Mouse (Mus musculus): ENCODE measurements around the gene Tbxa2r. TPM values are rescaled to one million over a fixed set of nuclear protein-coding genes. Genes with fewer than 3 reads are reported as not detected.

The Tbxa2r gene
- total RNA-seq, 4 experiments from 2014 or later = 0.63 to 1.3 (median 0.93) TPM

DNA sequence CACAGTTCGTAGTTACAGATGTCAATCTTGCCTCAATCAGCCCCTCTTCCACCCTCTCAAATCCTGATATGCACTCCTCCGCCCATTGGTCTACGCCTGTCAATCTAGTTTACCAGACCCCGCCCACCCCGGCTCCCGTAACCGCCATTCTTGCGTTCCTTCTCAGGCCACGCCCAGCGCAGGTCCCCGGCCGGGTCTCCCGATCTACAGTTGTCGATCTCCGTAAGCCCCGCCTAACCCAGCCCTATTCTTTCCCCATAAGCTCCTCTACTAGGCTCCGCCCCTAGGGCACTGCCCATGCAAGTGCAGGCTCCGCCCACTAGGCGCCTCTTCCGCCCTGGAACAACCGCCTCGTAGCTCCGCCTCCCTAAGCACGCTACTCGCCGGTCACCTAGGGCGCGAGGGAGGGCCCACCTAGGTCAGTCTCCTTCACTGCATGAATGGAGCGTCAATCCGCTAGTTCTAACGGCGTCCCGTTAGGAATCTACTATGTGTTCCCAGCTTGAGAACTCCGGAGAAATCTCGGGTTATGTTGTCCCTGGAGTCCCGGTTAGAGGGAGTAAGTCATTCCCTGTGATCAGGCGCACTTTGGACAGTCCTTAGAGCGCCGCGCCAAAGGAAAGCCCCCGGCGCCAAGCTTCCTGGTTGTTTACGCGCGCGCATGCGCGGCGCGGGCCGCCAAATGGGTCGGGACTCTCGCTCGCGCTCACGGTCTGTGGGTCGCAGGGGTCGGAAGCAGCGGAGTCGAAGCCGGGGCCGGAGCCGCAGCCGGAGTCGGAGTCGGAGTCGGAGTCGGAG, 7.8 kb upstream of the Tbxa2r start, which contains the start of gene Cactin:
Gene Cactin, plus strand, starts transcription at position 554 of the 798 bp plus-strand sequence.
- peak; percentile 92 to 100 for DNase-seq (ENCODE audit: low spot score in 2 of 2)

DNA sequence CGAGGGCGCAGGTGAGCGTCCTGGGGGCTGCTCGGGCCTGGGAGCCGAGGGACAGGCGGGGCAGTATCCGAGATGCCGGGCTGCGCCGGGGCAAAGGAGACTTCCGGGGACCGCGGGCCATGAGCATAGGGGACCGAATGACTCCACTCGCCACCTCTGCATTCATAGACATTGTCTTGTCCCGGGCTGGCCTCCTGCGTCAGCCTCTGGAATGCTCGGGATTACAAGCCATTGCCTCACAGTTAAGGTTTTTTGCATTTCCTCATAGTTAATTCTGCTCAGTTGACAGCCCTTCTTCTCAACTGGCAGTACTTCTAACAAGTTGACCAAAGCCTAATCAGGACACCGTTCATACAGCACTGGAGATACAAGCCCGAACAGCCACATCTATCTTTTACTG, 7.1 kb upstream of the Tbxa2r start:
- DNase-seq (ENCODE audit: low spot score in 2 of 2) = no peak

DNA sequence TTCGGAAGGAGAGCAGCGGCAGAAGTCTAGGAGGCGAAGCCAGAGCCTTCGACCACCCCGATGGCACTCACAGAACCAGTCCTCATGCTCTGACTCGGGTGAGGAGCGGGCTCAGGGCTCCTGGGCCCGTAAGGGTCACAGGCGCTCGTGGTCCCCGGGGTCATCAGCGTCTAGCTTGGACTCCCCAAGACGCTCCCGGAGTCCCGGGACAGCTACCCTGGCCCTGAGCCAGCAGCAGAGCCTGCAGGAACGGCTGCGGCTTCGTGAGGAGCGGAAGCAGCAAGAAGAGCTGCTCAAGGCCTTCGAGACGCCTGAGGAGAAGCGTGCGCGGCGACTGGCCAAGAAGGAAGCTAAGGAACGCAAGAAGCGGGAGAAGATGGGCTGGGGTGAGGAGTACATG, 6.1 kb upstream of the Tbxa2r start:
- no peak for DNase-seq (ENCODE audit: low spot score in 2 of 2)

DNA sequence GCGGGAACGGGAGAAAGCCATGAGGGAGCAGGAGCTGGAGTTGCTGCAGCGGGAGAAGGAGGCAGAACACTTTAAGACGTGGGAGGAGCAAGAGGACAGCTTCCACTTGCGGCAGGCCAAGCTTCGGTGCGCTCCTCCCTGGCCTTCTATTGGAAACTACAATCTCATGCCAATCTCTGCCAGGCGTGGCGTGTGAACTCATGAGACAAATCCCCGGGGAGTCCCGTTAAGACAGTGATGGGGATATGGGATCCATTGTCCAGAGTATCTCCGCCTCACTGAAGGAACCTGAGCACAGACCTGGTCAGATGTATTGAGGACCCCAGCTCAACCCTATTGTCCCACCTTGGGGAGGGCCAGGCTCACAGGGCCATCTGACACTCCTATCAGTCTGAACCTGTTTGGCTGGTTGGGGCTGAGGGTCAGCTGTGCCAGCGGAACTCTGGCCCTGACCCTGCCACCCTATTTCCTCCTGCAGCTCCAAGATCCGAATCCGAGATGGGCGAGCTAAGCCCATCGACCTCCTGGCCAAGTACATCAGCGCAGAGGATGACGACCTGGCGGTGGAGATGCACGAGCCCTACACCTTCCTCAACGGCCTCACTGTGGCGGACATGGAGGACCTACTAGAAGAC, 5.3 kb upstream of the Tbxa2r start:
- no peak for DNase-seq (ENCODE audit: low spot score in 2 of 2)

DNA sequence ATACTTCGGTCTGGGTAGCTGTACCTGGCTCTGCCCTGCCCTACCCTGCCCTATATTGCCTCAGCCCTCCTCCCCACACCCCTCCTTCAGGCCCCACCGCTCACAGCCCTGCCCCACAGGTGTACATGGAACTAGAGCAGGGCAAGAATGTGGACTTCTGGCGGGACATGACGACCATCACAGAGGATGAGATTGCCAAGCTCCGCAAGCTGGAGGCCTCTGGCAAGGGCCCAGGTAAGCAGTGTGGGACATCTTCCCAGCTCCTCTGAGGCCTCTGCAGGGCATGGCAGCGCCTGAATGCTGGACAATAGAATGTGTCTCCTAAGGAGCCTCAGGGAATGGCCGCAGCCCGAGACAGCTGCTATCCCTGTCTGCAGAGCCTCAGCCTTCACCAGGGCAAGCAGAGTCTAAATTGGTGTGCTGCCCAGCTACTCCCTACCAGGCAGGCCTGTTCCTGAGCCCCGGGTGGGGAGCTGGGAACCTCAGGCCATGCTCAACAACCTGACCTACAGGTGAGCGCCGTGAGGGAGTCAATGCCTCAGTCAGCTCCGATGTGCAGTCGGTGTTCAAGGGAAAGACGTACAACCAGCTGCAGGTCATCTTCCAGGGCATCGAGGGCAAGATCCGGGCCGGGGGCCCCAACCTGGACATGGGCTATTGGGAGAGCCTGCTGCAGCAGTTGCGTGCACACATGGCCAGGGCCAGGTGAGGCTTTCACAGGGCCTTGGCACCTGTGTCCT, 4.6 kb upstream of the Tbxa2r start:
- DNase-seq (ENCODE audit: low spot score in 2 of 2) = no peak

DNA sequence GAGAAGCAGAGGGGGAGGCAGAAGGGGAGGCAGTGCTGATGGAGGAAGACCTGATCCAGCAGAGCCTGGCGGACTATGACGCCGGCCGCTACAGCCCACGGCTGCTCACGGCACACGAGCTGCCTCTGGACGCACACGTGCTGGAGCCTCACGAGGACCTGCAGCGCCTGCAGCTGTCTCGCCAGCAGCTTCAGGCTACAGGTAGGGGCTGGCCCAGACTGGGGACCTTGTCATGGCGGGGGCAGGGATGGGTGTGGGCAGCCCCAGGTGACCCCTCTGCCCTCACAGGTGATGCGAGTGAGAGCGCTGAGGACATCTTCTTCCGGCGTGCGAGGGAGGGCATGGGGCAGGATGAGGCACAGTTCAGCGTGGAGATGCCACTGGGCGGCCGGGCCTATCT, 3.4 kb upstream of the Tbxa2r start:
- no peak for DNase-seq (ENCODE audit: low spot score in 2 of 2)

DNA sequence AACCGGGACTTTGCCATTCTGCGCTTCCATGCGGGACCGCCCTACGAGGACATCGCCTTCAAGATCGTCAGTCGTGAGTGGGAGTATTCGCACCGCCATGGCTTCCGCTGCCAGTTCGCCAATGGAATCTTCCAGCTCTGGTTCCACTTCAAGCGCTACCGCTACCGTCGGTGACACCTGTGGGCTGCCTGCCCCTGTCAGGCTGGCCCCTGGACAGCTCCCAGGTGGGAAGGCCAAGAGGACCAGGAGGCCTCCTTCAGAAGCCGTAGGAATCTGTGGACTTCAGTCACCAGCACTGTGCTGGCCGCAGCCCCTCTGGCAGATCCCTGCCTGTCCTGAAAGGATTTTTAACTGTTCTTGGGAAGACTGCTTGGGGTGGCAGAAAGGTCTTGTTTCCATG, 2.8 kb upstream of the Tbxa2r start:
- no peak for DNase-seq (ENCODE audit: low spot score in 2 of 2)

DNA sequence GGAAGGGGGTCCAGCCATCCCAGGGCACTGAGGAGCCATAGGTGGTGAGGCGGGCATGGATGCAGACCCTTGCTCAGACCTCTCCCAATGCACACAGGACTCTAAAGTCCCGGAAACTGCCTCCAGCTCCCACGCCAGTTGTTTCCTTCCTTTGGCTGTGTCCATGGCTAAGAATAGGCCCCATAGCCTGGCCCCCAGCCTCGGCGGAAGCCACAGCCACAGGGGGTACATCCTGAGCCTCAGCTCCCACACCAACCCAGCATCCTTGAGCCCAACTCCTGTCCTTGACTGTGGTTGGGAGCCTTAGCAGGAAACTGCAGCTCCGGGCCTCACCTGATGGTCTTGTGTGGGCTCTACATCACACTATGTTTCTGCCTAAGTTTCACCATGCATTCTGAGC, 1.7 kb upstream of the Tbxa2r start:
- DNase-seq (ENCODE audit: low spot score in 2 of 2) = no peak

DNA sequence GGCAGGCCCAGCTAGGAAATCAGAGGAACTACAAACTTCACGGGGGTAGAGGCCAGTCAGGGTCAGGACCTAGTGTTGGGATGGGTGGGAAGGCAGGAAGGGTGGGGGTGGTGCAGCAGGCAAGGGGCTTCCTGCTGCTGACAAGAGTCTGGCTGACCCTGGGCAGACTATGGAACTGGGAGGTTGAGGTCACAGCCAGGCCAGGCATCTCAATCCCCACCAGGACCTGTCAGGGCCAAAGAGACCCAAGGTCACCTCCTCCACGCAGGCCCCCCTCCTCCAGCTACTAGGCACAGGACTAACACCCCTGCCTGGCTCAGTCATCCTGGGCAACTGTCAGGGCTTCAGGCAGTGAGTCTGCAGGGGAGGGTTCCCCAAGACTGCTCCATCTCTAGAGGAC, 572 bp upstream of the Tbxa2r start:
- no peak for DNase-seq (ENCODE audit: low spot score in 2 of 2)

DNA sequence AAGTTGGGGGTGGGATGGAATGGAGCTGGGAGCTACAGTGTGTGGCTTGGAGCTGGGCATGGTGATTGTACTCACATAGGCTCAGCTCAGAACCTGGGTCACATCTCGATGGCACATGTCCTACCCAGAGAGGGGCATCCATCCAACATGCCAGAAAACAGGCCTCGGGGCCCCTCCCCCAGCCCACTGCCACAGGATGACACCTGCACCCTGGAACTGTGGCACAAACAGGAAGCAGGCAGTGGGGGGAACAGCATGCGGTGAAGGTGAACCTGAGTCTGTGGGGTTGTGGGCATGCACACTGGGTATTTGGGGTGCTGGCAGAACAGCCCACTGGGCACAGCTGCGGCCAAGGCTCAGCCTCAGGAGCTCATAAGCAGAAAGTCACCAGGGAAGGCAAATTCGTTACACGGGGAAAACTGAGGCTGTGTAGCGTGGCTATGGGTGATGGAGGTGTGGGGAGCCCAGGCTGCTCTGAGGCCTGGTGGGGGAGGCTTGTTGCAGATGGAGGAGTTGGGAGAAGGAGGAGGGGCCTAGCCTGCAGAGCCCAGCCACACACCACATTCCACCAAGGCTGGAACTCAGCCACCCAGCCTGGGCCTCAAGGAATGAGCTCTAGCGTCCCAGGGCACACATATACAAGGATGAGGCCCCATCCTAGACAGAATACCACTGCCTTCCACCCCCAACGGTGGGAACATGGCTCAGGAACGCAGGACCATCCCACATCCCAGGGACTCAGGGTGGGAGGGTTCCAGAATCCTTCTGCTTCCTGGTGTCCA, 854 bp downstream of the Tbxa2r start:
- DNase-seq (ENCODE audit: low spot score in 2 of 2) = no peak

DNA sequence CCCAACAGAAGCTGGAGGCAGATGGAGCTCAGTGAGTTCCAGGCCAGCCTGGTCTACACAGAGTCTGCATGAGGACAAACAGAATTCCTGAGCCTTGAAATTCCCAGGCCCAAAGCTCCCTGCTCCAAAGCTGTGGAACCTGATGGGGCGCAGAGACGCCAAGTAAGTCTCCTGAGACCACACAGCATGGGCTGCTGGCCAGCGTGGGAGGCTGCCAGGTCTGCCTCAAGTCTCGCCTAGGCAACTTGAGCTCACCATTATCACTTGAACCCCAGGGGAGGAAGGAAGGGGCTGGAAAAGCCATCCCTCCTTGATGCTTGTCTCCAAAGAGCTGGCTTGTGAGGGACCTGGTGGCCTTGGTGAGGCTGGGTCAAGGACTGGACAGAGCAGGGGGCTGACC, 1.5 kb downstream of the Tbxa2r start:
- no peak for DNase-seq (ENCODE audit: low spot score in 2 of 2)

DNA sequence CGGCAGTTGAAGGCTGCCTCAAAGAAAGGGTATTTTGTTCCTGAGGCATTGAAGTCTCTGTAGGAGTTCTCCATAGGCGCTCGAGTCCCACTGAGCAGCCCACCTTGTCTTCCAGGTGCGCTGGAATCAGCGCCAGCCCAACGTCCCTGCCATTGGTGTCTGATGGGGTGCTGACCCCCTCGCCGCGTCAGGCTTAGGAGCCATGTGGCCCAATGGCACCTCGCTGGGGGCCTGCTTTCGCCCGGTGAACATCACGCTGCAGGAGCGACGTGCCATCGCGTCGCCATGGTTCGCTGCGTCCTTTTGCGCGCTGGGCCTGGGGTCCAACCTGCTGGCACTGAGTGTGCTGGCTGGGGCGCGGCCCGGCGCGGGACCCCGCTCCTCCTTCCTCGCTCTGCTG, 3.7 kb downstream of the Tbxa2r start:
- no peak for DNase-seq (ENCODE audit: low spot score in 2 of 2)

DNA sequence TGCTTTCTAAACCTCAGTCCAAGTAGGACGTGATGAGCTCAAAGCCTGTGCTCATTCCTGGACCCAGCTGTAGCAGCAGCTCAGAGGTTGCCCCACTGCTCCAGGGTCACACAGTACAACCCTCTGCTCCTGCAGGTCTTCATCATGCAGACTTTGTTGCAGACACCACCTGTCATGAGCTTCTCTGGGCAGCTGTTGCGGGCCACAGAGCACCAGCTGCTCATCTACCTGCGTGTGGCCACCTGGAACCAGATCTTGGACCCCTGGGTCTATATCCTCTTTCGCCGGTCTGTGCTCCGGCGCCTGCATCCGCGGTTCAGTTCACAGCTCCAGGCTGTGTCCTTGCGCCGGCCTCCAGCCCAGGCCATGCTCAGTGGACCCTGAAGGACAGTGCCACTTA, 5.8 kb downstream of the Tbxa2r start:
- no peak for DNase-seq (ENCODE audit: low spot score in 2 of 2)

DNA sequence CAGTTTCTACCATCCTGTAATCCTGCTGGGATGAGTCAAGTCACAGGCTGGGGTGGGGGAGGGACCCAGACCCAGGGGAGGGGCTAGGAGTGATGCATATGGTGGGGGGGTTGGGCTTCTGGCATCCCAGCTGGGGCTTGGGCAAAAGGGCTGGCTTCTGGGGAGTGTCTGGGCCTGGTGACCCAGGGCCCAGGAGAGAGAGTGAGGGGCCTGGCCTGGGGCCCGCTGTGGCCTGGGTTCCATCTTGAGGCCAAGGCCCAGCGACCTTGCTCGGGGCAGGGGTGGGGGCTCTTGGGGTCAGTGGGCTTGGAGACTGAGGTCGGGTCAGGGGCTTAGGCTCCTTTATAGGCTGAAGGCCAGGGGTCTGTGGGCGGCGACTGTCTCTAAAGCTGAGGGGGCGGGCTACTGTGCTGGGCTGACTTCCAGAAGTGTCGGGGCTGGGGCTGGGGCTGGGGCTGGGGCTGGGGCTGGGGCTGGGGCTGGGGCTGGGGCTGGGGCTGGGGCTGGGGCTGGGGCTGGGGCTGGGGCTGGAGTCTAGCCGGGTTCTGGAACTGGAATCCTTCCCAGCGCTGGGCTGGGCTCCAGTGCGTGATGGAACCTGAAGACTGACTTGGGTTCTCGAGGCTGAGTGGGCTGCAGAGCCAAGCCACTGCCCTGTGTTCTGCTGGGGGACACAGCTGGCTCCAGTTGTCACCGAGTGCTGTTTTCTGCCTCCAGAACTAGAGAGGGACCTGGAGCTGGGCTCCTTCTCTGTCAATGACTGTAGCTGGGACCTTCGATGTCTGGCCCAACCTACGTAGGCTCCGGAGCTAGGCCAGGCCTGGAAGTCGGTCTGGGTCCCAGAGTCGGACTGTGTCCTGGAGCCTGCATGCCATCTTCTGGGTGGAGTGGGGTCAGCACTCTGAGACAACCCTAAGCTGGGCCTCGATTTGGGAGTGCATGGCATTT, 7.1 kb downstream of the Tbxa2r start:
- DNase-seq (ENCODE audit: low spot score in 2 of 2) = no peak

DNA sequence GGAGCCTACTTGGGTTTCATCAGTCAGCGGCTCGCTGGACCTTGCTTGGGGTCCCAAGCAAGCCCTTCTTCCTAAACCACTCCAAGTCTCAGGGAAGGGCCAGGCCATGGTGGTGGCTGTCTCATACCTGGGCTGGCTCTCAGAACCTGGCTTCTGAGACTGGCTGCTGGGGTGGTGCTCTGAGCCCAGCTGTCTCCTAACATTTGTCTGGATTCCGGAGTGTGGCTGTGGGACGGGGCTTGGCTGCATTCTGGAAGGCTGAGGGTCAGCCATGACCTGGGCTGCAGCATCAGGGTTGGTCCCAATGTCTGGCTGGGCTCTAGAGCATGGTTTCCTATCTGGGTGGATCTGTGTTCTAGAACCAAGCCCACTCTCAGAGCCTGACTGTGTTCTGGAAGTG, 8.0 kb downstream of the Tbxa2r start:
- no peak for DNase-seq (ENCODE audit: low spot score in 2 of 2)

DNA sequence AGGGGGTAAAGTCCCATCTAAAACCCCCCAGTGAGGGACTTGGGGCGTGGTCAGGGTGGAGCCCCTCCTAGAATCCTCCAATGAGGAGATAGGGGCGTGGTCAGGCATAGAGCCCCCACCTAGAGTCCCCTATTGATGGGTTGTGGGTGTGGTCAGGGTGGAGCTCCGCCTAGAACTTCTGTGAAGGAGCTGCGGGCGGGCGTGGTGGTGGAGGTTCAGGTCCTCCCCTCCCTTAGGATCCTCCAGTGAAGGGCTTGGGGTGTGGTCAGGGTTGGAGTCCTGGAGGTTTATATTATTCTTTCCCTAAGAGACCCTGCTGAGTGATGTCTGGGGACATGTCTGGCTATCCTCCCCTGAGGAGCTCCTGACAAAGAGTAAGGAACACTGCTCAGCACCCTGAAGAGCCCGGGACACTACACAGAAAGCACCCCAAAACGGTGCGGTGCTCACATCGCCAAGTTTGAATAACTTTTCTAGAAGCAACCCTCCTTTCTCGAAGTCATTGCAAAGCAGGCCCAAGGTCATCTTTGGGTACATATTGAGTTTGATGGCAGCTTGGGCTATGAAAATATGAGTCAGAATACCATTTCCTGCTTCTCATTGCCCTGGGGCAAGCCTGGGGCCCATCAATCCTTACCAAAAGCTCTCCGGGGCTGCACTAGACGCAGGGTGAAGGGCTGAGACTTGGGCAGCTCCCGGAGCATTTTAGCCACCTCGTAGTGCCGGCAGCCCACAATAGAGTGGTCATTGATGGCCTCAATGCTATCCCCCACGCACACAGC, 12.2 kb downstream of the Tbxa2r start:
- no peak for DNase-seq (ENCODE audit: low spot score in 2 of 2)

DNA sequence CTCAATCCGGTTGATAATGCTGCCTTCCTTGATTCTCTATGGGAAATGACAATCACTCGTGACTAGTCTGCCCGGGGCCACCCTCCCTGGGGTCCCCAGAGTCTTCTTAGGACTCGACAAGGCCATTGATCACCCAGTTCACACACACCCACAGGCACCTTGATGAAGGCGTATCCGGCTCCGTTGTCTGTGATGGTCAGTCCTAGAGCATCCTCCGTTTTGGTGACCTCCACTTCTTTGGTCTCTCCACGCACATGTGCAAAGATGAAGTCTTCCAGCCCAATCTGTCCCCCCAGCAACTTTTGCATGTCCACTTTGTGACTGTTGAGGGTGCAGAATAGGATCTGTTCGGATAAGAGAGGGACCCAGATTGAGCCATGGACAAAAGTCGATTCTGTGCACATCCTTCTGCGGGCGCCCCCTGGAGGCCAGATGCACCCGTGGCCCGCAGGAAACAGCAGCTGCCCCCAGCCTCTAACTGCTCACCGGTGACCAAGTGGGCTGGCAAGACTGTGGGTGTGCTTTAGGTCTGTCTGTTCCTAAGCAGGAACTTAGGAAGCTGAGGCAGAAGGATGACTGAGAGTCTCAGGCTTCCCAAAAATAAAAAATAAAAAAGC, 12.9 kb downstream of the Tbxa2r start:
- no peak for DNase-seq (ENCODE audit: low spot score in 2 of 2)

DNA sequence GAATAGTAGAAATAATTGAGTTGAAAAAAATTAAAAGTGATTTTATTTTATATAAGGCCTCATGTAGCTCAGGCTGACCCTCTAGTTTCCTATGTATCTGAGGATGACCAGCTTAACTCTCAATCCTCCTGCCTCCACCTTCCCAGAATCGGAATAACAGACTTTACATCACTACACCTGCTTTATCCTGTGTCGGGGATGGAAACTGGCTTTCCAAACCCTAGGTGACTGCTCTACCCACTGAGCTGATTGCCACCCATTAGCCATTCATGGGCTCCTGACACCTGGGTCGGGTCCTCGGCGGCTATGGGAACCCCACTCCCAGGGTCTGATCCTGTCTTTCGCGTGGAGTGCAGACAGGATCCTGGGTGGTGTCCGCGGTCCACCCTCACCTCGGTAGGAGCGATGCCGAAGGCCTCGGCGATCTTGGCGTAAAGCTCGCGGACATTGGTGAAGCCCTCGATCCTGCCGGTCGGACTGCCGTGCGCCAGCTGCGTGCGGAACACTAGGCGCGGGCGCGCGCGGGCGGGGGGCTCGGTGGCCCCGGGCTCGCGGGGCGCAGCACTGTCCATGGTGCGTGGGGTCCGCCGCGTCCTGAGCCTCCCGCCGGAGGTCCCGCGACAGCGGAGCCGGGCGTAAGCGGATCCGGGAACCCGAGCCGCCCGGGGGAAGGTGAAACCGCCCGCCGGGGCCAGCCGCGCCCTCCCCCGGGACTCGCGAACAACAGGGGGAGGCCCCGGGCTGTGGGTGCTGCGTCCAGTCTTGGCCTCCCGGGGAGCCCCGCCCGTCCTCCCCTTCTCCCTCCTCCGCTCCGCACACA, 14.4 kb downstream of the Tbxa2r start, which contains the start of gene Gipc3:
Gene Gipc3, minus strand, starts transcription at position 581 of the 820 bp plus-strand sequence.
- no peak for DNase-seq (ENCODE audit: low spot score in 2 of 2)
